Comparison of ENCODE assay signal across 11 mouse cellular contexts in genomic region chr17:53554088-53554487, GRCm38 (mm10). TPM values are rescaled to one million over a fixed set of nuclear protein-coding genes. Genes with fewer than 3 reads are reported as not detected.
DNase-seq lines count a peak whose midpoint lies in the region; ATAC-seq and TF ChIP-seq lines count a peak whose summit lies in the region.
"Had no signal": no experiment of that assay in that cellular context is flagged by ENCODE, and none has a peak within 500 bp of the region (broad histone marks: within the 10 kb centered on the region; RNA-seq: fewer than 3 reads in every experiment).

No protein-coding gene starts in this region.

- no peaks in the 10 kb centered on the region for H3K27me3 ChIP-seq in forebrain, postnatal 0 days (ENCODE audit: insufficient read depth, low read length)
- no peaks in the 10 kb centered on the region for H3K27me3 ChIP-seq in forebrain, embryonic 16.5 days (replicated peaks; ENCODE audit: control insufficient read depth, insufficient read depth, low read length)
- no peaks in the 10 kb centered on the region for H3K27me3 ChIP-seq in thymus, adult 2 months (ENCODE audit: control insufficient read depth, insufficient read depth, low read length)
- H3K27me3 ChIP-seq: embryonic facial prominence, embryonic 12.5 days; midbrain, embryonic 12.5 days had no signal

- no peak overlapping the region for H3K4me2 ChIP-seq in forebrain, postnatal 0 days (ENCODE audit: low read depth)
- H3K4me2 ChIP-seq in forebrain, embryonic 16.5 days (ENCODE audit: low read length): no peak overlapping the region
- H3K4me2 ChIP-seq: embryonic facial prominence, embryonic 12.5 days; midbrain, embryonic 12.5 days had no signal

- H3K36me3 ChIP-seq in forebrain, postnatal 0 days (ENCODE audit: insufficient read depth): no peaks in the 10 kb centered on the region
- H3K36me3 ChIP-seq in forebrain, embryonic 16.5 days (ENCODE audit: control insufficient read depth, insufficient read depth): no peaks in the 10 kb centered on the region
- no peaks in the 10 kb centered on the region for H3K36me3 ChIP-seq in thymus, adult 2 months (ENCODE audit: control insufficient read depth, insufficient read depth, low read length)
- H3K36me3 ChIP-seq: embryonic facial prominence, embryonic 12.5 days; midbrain, embryonic 12.5 days had no signal

- no peak for TF ChIP-seq POLR2A in thymus, adult 2 months (IDR thresholded peaks at IDR 0.05; ENCODE audit: control insufficient read depth, extremely low read depth, insufficient read depth, low read length, poor library complexity)

- ATAC-seq in forebrain, postnatal 0 days: no peak
- ATAC-seq in forebrain, embryonic 16.5 days: no peak
- ATAC-seq in inflammation-experienced regulatory T-cells, adult 6 months: peak; percentile 65

- no peak overlapping the region for H3K4me3 ChIP-seq in forebrain, postnatal 0 days (ENCODE audit: low read depth, low read length)
- H3K4me3 ChIP-seq in forebrain, embryonic 16.5 days (replicated peaks; ENCODE audit: low read length): no peak overlapping the region
- H3K4me3 ChIP-seq in thymus, adult 2 months (ENCODE audit: control insufficient read depth, insufficient read depth, low read length): no peak overlapping the region
- H3K4me3 ChIP-seq: embryonic facial prominence, embryonic 12.5 days; midbrain, embryonic 12.5 days had no signal

- no peak overlapping the region for H3K9ac ChIP-seq in forebrain, postnatal 0 days
- H3K9ac ChIP-seq in forebrain, embryonic 16.5 days (replicated peaks; ENCODE audit: low read depth, low read length): no peak overlapping the region
- H3K9ac ChIP-seq: embryonic facial prominence, embryonic 12.5 days; midbrain, embryonic 12.5 days had no signal

- H3K27ac ChIP-seq in forebrain, postnatal 0 days (ENCODE audit: low read depth, low read length): no peak overlapping the region
- H3K27ac ChIP-seq in forebrain, embryonic 16.5 days (ENCODE audit: low read length): no peak overlapping the region
- H3K27ac ChIP-seq in thymus, adult 2 months (ENCODE audit: control insufficient read depth, insufficient read depth, low read length): no peak overlapping the region
- H3K27ac ChIP-seq: embryonic facial prominence, embryonic 12.5 days; midbrain, embryonic 12.5 days had no signal

- DNase-seq in forebrain, postnatal 0 days: no peak
- peak; percentile 19 for DNase-seq in thymus, adult 2 months
- DNase-seq in thymus, postnatal 14 days: no peak
- peak; percentile 26 for DNase-seq in testis, postnatal 14 days (ENCODE audit: low spot score)
- no peak for DNase-seq in left cerebral cortex, adult 18-20 months (ENCODE audit: low spot score in 2 of 2)
- no peak for DNase-seq in cerebellum, adult 11 months

- TF ChIP-seq CTCF in forebrain, postnatal 0 days (IDR thresholded peaks at IDR 0.05; ENCODE audit: low read depth): peak; percentile 42
- TF ChIP-seq CTCF in thymus, adult 2 months (IDR thresholded peaks at IDR 0.05; ENCODE audit: borderline replicate concordance, control insufficient read depth, extremely low read depth, insufficient read depth, low read length, poor library complexity): no peak

- H3K4me1 ChIP-seq in forebrain, postnatal 0 days (ENCODE audit: insufficient read depth): no peaks in the 10 kb centered on the region
- H3K4me1 ChIP-seq in forebrain, embryonic 16.5 days (replicated peaks; ENCODE audit: control insufficient read depth, insufficient read depth, low read length): peaks cover 7% of the 10 kb centered on the region; the same call in 1 of the 2 replicates
- H3K4me1 ChIP-seq in thymus, adult 2 months (replicated peaks; ENCODE audit: control insufficient read depth, insufficient read depth, low read length): peaks cover 3% of the 10 kb centered on the region
- H3K4me1 ChIP-seq: embryonic facial prominence, embryonic 12.5 days had no signal

- no peaks in the 10 kb centered on the region for H3K9me3 ChIP-seq in forebrain, postnatal 0 days (ENCODE audit: low read length)
- no peaks in the 10 kb centered on the region for H3K9me3 ChIP-seq in forebrain, embryonic 16.5 days (ENCODE audit: control insufficient read depth, low read length)
- H3K9me3 ChIP-seq: embryonic facial prominence, embryonic 12.5 days; midbrain, embryonic 12.5 days had no signal

- 53% methylated on average over 4 of the region's 4 CpGs for WGBS in forebrain, postnatal 0 days
- 51% methylated on average over 4 of the region's 4 CpGs for WGBS in forebrain, embryonic 16.5 days
- 90% methylated on average over 4 of the region's 4 CpGs for WGBS in thymus, adult 2 months

RNA-seq across cellular contexts. Expression of gene Kat2b, which starts 12.6 kb away (rescaled TPM):
- total RNA-seq in forebrain, postnatal 0 days (2014; rRNA removed): 19.7 and 20.9 TPM in 2 replicates
- polyA plus RNA-seq in forebrain, postnatal 0 days (2015; fragmentation: Nextera tagmentation; extraction: Ambion mirVana): 1.7 and 2.4 TPM in 2 replicates
- 6.0 and 6.2 TPM in 2 replicates for polyA plus RNA-seq in forebrain, embryonic 16.5 days (2015; fragmentation: Nextera tagmentation; extraction: Ambion mirVana)
- 13.1 and 17.9 TPM in 2 replicates for polyA plus RNA-seq in thymus, adult 2 months (2012; rRNA removed)
- 10 to 100 TPM; 11.4 to 28.7 (median 18.1) TPM for polyA plus RNA-seq in inflammation-experienced regulatory T-cells, adult 6 months (2017; shearing (Covaris generic))
- total RNA-seq in left cerebral cortex, adult 18-20 months (2021): 10 to 100 TPM; 20.6 to 21.3 TPM

RNA-seq across cellular contexts. Expression of gene Pp2d1, which starts 14.8 kb away (rescaled TPM):
- not detected in 2 replicates for total RNA-seq in forebrain, postnatal 0 days (2014; rRNA removed)
- 0.14 and 0.41 TPM in 2 replicates for polyA plus RNA-seq in forebrain, postnatal 0 days (2015; fragmentation: Nextera tagmentation; extraction: Ambion mirVana)
- 0.25 and 0.51 TPM in 2 replicates for polyA plus RNA-seq in forebrain, embryonic 16.5 days (2015; fragmentation: Nextera tagmentation; extraction: Ambion mirVana)
- not detected in 2 replicates for polyA plus RNA-seq in thymus, adult 2 months (2012; rRNA removed)
- 1 to 10 TPM in 1 of 3 experiments, under 1 TPM in 2; 0.71 to 1.2 (median 0.97) TPM for polyA plus RNA-seq in inflammation-experienced regulatory T-cells, adult 6 months (2017; shearing (Covaris generic))
- not detected for total RNA-seq in left cerebral cortex, adult 18-20 months (2021)
- polyA plus RNA-seq: large intestine, adult 2 months had no signal

Comparison
In these comparisons a context has a peak if more than half of its experiments do, and no peak if none do; other contexts are left out.
1. DNase-seq: peak in thymus, adult 2 months (single experiment) and testis, postnatal 14 days (single experiment); none in forebrain, postnatal 0 days (single experiment), thymus, postnatal 14 days (single experiment), left cerebral cortex, adult 18-20 months (0 of 2) and cerebellum, adult 11 months (single experiment).